Mouse (Mus musculus): Measurements from ENCODE around the gene Aldh1a1. TPM values are rescaled to one million over a fixed set of nuclear protein-coding genes. Genes with fewer than 3 reads are reported as not detected.

Aldh1a1 gene
- total RNA-seq, 4 experiments from 2014 or later, result 149 to 198 (median 165) TPM

- no peak for DNase-seq (ENCODE audit: low spot score in 2 of 2)
Measured at GRCm38 (mm10) chr19:20650008-20650407, 157.5 kb downstream of the Aldh1a1 start.

- no peak for DNase-seq (ENCODE audit: low spot score in 2 of 2)
Measured at GRCm38 (mm10) chr19:20653082-20653676, 160.7 kb downstream of the Aldh1a1 start.

- no peak for DNase-seq (ENCODE audit: low spot score in 2 of 2)
Measured at GRCm38 (mm10) chr19:20654141-20654873, 161.8 kb downstream of the Aldh1a1 start.

- DNase-seq (ENCODE audit: low spot score in 2 of 2), result no peak
Measured at GRCm38 (mm10) chr19:20677697-20678355, 185.3 kb downstream of the Aldh1a1 start.

Other genes starting within 250 kb of the Aldh1a1 start
- 10 to 100 TPM in 3 of 4 experiments, 1 to 10 TPM in 1; 7.9 to 19.3 (median 14.3) TPM for gene Anxa1, start 101.8 kb upstream of the Aldh1a1 start, total RNA-seq (2022)
- under 1 TPM; 0.22 to 0.54 (median 0.40) TPM for gene Aldh1a7, start 234.8 kb downstream of the Aldh1a1 start, total RNA-seq (2022)